24 mouse cellular contexts compared by ENCODE assay signal in genomic region chr12:99718161-99718560, GRCm38 (mm10).
"Had no signal": no experiment of that assay in that cellular context is flagged by ENCODE, and none has a peak within 500 bp of the region (broad histone marks: within the 10 kb centered on the region; RNA-seq: fewer than 3 reads in every experiment).

No protein-coding gene starts in this region.

- H3K27ac ChIP-seq: embryonic facial prominence, embryonic 10.5 days; embryonic facial prominence, embryonic 12.5 days; embryonic facial prominence, embryonic 13.5 days; embryonic facial prominence, embryonic 15.5 days; forebrain, embryonic 10.5 days; forebrain, embryonic 12.5 days; forebrain, embryonic 13.5 days; forebrain, embryonic 15.5 days had no signal

- H3K4me3 ChIP-seq: embryonic facial prominence, embryonic 10.5 days; embryonic facial prominence, embryonic 12.5 days; embryonic facial prominence, embryonic 13.5 days; embryonic facial prominence, embryonic 15.5 days; erythroblast, embryonic 14.5 days; forebrain, embryonic 10.5 days; forebrain, embryonic 12.5 days; forebrain, embryonic 13.5 days; forebrain, embryonic 15.5 days; heart, embryonic 12.5 days had no signal

- H3K36me3 ChIP-seq: embryonic facial prominence, embryonic 12.5 days; embryonic facial prominence, embryonic 13.5 days; embryonic facial prominence, embryonic 15.5 days; forebrain, embryonic 12.5 days; forebrain, embryonic 15.5 days; heart, embryonic 12.5 days had no signal

- H3K9me3 ChIP-seq: embryonic facial prominence, embryonic 10.5 days; embryonic facial prominence, embryonic 12.5 days; embryonic facial prominence, embryonic 13.5 days; embryonic facial prominence, embryonic 15.5 days; forebrain, embryonic 10.5 days; forebrain, embryonic 12.5 days; forebrain, embryonic 13.5 days; forebrain, embryonic 15.5 days; heart, embryonic 12.5 days had no signal

- H3K9ac ChIP-seq: embryonic facial prominence, embryonic 12.5 days; embryonic facial prominence, embryonic 13.5 days; embryonic facial prominence, embryonic 15.5 days; forebrain, embryonic 12.5 days; forebrain, embryonic 13.5 days; forebrain, embryonic 15.5 days; forebrain, postnatal 0 days; heart, embryonic 12.5 days had no signal

- H3K27me3 ChIP-seq: embryonic facial prominence, embryonic 12.5 days; embryonic facial prominence, embryonic 13.5 days; embryonic facial prominence, embryonic 15.5 days; forebrain, embryonic 12.5 days; forebrain, embryonic 13.5 days; forebrain, embryonic 15.5 days; heart, embryonic 12.5 days had no signal

- DNase-seq: cerebellum, adult 2 months; cerebellum, adult 8-10 months; cerebellum, adult 9-10 months; cerebellum, adult 9-11 months; cerebellum, postnatal 10 days; cerebellum, postnatal 14 days; cerebellum, postnatal 25 days; cerebellum, postnatal 36 days; embryo, embryonic 11 days; forebrain, postnatal 0 days; gastrocnemius, postnatal 10 days; gastrocnemius, postnatal 14 days; gastrocnemius, postnatal 36 days; heart, adult 18-20 months had no signal
